Mouse (Mus musculus) midbrain, embryonic 11.5 days (tissue): ENCODE measurements around the gene Prkacb. TPM values are rescaled to one million over a fixed set of nuclear protein-coding genes. Genes with fewer than 3 reads are reported as not detected.

Experiments used
- ATAC-seq: fragments of 200-750 bp; cut with Nextera tagmentation; 2 replicates; pipeline ENCODE4 v1.8.0; 2017; ENCODE audit warnings: moderate TSS enrichment, moderate library complexity; ENCODE audit not compliant: low FRiP score
- DNase-seq: peaks from one replicate; pipeline ENCODE4 v3.0.0; 2015; ENCODE audit warnings: low spot score; ENCODE audit errors: missing footprints
- H3K27ac ChIP-seq: fragments of 300-500 bp; sonication (generic); 2 replicates; pipeline ENCODE4 v1.5.1; 2014; ENCODE audit warnings: low read depth, low read length
- H3K27me3 ChIP-seq: fragments of 300-500 bp; sonication (generic); 2 replicates; pipeline ENCODE4 v1.6.1; 2014; ENCODE audit warnings: mild to moderate bottlenecking, low read length, moderate library complexity, mixed read lengths; ENCODE audit not compliant: control insufficient read depth, insufficient read depth
- H3K36me3 ChIP-seq: fragments of 300-500 bp; sonication (generic); 2 replicates; pipeline ENCODE4 v1.6.1; 2014; ENCODE audit warnings: mild to moderate bottlenecking, low read length, moderate library complexity, mixed read lengths; ENCODE audit not compliant: control insufficient read depth, insufficient read depth
- H3K4me1 ChIP-seq: fragments of 300-500 bp; sonication (generic); 2 replicates; pipeline ENCODE4 v1.6.1; 2014; ENCODE audit warnings: low read length; ENCODE audit not compliant: control insufficient read depth, insufficient read depth
- H3K4me2 ChIP-seq: fragments of 300-500 bp; sonication (generic); 2 replicates; pipeline ENCODE4 v1.6.1; 2014; ENCODE audit warnings: mild to moderate bottlenecking, moderate library complexity
- H3K4me3 ChIP-seq: fragments of 300-500 bp; sonication (generic); 2 replicates; pipeline ENCODE4 v1.5.1; 2014; ENCODE audit warnings: low read depth, low read length
- H3K9ac ChIP-seq: fragments of 300-500 bp; sonication (generic); 2 replicates; pipeline ENCODE4 v1.6.1; 2014; ENCODE audit warnings: low read length
- H3K9me3 ChIP-seq: fragments of 300-500 bp; sonication (generic); 2 replicates; pipeline ENCODE4 v1.6.1; 2016; ENCODE audit warnings: low read length; ENCODE audit not compliant: control insufficient read depth
- WGBS: fragments of 180-500 bp; shearing (Covaris S2); extraction: QIAGEN DNeasy Blood & Tissue Kit; methylation state at CpG from one replicate; pipeline ENCODE4 v1.1.7; 2014; 5-methylcytosine and 5-hydroxymethylcytosine counted together
- polyA plus RNA-seq: library from polyadenylated mRNA; unstranded; fragments of >200 nt; fragmentation: Nextera tagmentation; extraction: Ambion mirVana; gene quantifications from 2 replicates; pipeline ENCODE4 v1.2.1, GENCODE M21; 2014

The Prkacb gene
- polyA plus RNA-seq, 1 experiment from 2014 or later: 73.0 TPM

DNA sequence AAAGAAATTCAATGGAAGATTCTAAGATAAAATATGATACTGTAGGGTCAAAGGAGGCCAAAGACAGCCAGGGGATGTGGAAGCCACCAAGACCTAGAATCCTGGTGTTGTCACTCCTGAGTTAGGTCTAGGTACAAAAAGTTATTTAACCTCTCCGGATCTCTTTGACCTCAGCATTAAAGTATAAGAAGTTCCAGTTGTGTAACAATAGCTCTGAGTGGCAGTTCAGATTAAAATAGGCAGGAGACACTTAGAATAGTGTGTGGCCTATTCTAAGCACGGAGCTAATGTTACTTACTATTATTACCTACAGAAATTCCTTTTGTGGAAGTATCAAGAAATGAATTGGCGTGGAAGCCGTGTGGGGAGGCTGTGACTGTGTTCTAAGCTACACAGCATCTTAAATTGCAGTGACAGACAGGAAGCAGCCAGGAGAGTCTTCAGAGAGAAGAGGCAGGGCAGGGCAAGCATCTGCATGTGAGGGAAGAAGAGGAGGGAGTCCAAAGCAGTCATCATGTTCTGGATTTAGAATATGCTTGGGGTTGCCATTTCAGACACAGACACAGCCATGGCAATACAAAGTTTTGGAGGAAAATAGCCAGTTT, 125.6 kb downstream of the Prkacb start:
- H3K27me3 ChIP-seq: no peaks in the 10 kb centered on the region
- DNase-seq: peak; percentile 72
- no peak overlapping the region for H3K27ac ChIP-seq
- H3K36me3 ChIP-seq: no peaks in the 10 kb centered on the region
- no peak for ATAC-seq
- no peak overlapping the region for H3K9ac ChIP-seq
- no peak overlapping the region for H3K4me3 ChIP-seq
- 80% methylated on average over 4 of the region's 4 CpGs for WGBS
- H3K4me1 ChIP-seq: peaks cover 8% of the 10 kb centered on the region; the same call in 1 of the 2 replicates
- no peaks in the 10 kb centered on the region for H3K9me3 ChIP-seq
- no peak overlapping the region for H3K4me2 ChIP-seq

DNA sequence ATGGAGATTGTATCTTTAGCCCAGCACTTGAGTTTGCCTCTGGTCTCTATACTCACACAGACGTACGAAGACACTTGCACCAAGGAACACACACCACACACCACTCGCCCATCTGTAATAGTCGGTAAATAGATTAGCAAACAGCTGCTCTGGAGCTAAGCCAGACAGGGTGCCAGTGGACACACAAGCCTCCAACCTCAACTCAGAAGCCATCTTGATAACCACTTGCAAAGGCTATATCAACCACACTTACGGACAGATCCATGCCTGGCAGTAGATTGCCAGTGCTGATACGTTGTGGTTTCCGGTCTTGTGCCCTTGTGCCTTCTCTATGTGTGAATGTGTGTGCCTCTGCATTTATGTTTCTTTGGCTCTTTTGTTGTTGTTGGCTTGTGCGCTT, 126.4 kb downstream of the Prkacb start:
- no peak overlapping the region for H3K4me2 ChIP-seq
- H3K4me1 ChIP-seq: peaks cover 8% of the 10 kb centered on the region; the same call in 1 of the 2 replicates
- DNase-seq (no peak), ATAC-seq (no peak)
- H3K9me3 ChIP-seq: no peaks in the 10 kb centered on the region
- 91% methylated on average over 8 of the region's 8 CpGs for WGBS
- H3K36me3 ChIP-seq: no peaks in the 10 kb centered on the region
- no peak overlapping the region for H3K4me3 ChIP-seq
- no peak overlapping the region for H3K27ac ChIP-seq
- no peak overlapping the region for H3K9ac ChIP-seq
- no peaks in the 10 kb centered on the region for H3K27me3 ChIP-seq

DNA sequence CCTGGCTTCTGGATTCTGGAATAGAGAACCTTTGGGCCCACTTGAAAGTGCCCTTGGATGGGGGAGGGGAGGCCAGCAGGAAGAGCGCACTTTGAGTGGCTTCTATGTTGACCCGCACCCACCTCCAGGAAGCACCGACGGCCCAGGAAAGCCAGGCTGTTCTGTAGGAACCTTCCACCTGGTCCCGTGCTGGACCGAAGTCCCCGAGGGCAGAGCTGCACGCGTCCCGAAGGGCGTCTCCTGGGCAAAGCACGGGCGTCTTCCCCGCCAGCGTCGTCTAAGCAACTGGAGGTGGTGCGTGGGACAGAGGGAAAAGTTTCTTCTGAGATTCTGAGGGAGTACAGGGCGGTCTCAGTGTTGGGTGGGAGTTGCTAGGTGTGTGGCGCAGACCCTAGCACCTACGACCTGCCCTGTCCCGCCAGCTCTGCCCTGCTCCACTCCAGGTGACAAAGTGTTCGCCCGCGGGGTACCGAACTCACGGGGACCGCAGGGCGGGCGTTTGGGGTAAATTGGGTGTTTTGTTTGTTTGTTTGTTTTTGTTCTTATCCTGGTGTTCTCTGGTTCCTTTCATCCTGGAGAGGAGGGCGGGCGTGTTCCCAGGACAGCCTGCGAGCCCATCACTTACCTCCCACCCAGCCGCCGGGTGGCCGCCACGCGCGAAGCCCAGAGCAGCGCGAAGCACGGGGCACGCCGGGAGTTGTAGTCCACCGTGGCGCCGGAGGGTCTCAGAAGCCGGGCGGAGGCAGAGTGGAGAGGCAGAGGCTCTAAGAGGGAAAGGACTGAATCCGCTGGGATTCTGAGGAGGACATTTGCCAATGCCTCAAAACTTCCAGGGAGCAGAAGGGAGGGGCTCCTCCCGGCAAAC, 127.7 kb downstream of the Prkacb start, which contains the start of gene Samd13:
Samd13 (minus strand) TSS at position 782 of the 865 bp plus-strand sequence.
- Histone ChIP-seq H3K4me1 (peaks cover 8% of the 10 kb centered on the region; the same call in 1 of the 2 replicates), H3K36me3 (no peaks in the 10 kb centered on the region), H3K4me2 (peak within 1 kb of the TSS; percentile 69), H3K9me3 (no peaks in the 10 kb centered on the region), H3K27ac (no peak within 1 kb of the TSS), H3K4me3 (peak within 1 kb of the TSS; percentile 43), H3K9ac (peak within 1 kb of the TSS; percentile 63), H3K27me3 (no peaks in the 10 kb centered on the region)
- DNase-seq: peak; percentile 97
- 6% methylated on average over 50 of the region's 50 CpGs for WGBS
- peak; percentile 97 for ATAC-seq

DNA sequence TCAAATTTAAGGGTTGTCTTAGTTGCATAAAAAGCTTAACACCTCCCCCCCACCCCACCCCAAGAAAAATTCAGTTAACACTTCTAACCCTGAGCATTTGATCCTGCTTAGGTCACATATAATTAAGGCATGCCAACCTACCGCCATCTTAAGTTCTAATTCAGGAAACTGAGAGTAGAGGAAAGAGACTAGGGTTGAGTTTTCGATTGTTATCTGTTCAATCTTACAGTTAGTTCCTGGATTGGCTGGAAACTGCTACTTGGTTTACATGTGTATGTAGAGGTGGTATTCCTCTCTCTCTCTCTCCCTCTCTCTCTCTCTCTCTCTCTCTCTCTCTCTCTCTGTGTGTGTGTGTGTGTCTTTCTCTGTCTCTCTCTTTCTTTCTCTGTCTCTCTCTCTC, 129.7 kb downstream of the Prkacb start:
- peaks cover 8% of the 10 kb centered on the region; the same call in 1 of the 2 replicates for H3K4me1 ChIP-seq
- H3K9me3 ChIP-seq: no peaks in the 10 kb centered on the region
- no peak overlapping the region for H3K9ac ChIP-seq
- no peak overlapping the region for H3K4me3 ChIP-seq
- WGBS: 88% methylated on average over 2 of the region's 2 CpGs
- no peak overlapping the region for H3K27ac ChIP-seq
- no peak overlapping the region for H3K4me2 ChIP-seq
- no peak for DNase-seq
- no peaks in the 10 kb centered on the region for H3K36me3 ChIP-seq
- no peak for ATAC-seq
- H3K27me3 ChIP-seq: no peaks in the 10 kb centered on the region

DNA sequence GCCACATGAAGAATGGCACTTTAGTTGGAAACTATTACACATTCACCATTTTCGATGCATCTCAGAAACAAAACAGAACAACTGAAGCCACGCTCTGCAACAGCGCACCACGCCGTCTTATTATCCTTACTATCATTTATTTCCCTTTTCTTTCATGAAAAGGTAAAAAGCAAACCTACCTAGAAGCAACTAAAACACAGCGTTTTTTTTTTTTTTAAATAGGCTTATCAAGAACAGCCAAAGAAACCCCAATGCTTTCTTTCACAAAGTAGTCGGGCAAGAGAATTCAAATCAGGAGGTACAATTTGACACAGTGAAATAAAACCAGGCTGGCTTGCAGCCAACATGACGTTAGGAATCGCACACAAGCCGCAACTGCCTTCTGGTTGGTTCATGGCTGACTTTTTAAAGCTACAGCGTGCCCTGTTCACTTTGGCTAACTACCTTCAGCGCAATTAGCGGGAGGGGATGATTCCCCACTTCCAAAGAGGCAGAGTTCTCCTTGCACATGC, 130.6 kb downstream of the Prkacb start:
- Histone ChIP-seq H3K4me3 (no peak overlapping the region), H3K4me1 (peaks cover 8% of the 10 kb centered on the region; the same call in 1 of the 2 replicates), H3K4me2 (peak overlapping the region; percentile 15; the same call in 1 of the 2 replicates), H3K9me3 (no peaks in the 10 kb centered on the region), H3K9ac (no peak overlapping the region), H3K27me3 (no peaks in the 10 kb centered on the region), H3K36me3 (no peaks in the 10 kb centered on the region), H3K27ac (no peak overlapping the region)
- ATAC-seq (no peak), DNase-seq (no peak)
- WGBS: 58% methylated on average over 13 of the region's 13 CpGs

DNA sequence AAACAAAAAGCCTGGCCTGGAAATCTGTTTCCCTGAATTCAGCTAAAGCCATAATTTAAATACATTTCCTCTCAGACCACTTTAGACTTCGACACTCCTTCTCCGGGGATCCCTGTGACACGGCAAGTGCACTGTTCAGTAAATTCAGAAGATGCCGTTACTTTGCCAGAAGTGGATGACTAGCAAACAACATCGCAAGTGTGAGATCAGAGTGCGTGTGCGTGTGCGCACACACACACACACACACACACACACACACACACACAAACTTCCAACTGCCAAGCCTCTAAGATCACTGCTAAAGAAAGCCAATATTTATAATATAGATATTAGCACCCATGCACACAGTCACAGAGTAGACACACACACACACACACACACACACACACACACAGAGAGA, 131.1 kb downstream of the Prkacb start:
- Histone ChIP-seq H3K4me2 (no peak overlapping the region), H3K4me1 (peaks cover 8% of the 10 kb centered on the region; the same call in 1 of the 2 replicates), H3K36me3 (no peaks in the 10 kb centered on the region), H3K9me3 (no peaks in the 10 kb centered on the region), H3K27me3 (no peaks in the 10 kb centered on the region), H3K4me3 (no peak overlapping the region), H3K27ac (no peak overlapping the region), H3K9ac (no peak overlapping the region)
- 90% methylated on average over 8 of the region's 8 CpGs for WGBS
- DNase-seq (peak; percentile 78), ATAC-seq (no peak)

DNA sequence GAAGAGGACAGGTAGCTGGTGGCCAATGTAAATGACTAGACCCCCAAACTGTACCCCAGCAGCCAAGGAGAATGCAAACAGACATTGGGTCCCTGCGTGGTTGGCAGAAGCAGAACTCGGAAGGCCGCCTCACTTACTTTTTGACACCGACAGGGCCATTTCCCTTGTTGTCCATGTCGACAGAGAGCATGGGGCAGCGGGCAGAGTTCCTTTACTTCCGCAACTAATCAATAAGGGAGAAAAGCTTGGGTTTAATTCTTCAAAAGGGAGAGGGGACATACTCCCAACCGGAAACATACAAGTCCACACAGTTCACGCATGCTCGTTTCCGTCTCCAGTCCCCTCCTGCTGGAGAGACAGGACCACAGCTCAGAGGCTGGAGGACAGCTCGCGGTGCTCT, 132.2 kb downstream of the Prkacb start:
- no peak overlapping the region for H3K4me2 ChIP-seq
- WGBS: 93% methylated on average over 13 of the region's 13 CpGs
- H3K9me3 ChIP-seq: no peaks in the 10 kb centered on the region
- no peaks in the 10 kb centered on the region for H3K27me3 ChIP-seq
- DNase-seq (peak; percentile 76), ATAC-seq (no peak)
- H3K27ac ChIP-seq: no peak overlapping the region
- no peaks in the 10 kb centered on the region for H3K36me3 ChIP-seq
- no peak overlapping the region for H3K4me3 ChIP-seq
- peaks cover 8% of the 10 kb centered on the region; the same call in 1 of the 2 replicates for H3K4me1 ChIP-seq
- no peak overlapping the region for H3K9ac ChIP-seq

DNA sequence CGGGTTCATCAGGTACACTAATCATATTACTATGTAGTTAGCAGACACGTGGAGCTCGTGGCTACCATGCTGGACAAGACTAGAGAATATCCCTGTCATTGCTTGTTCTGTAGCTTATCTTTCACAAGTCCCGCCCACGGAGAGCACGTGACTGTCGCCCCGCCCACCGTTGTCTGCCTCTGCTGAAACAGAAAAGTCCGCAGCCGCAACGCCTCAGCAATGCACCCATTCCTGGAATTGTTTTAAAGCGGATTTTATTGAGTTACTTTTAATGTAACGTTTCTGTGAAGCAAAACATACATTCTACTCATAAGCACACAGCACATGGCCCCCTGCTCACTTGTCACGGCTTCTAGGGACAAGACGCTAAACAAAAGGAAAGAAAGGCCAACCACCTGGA, 133.1 kb downstream of the Prkacb start:
- ATAC-seq: no peak
- no peaks in the 10 kb centered on the region for H3K36me3 ChIP-seq
- no peaks in the 10 kb centered on the region for H3K9me3 ChIP-seq
- 92% methylated on average over 16 of the region's 16 CpGs for WGBS
- no peak overlapping the region for H3K4me3 ChIP-seq
- DNase-seq: no peak
- H3K4me1 ChIP-seq: 0 out of 2 replicates have a peak, but pooled peaks cover 4% of the 10 kb centered on the region
- H3K27ac ChIP-seq: no peak overlapping the region
- H3K27me3 ChIP-seq: no peaks in the 10 kb centered on the region
- H3K4me2 ChIP-seq: no peak overlapping the region
- no peak overlapping the region for H3K9ac ChIP-seq
